Mouse (Mus musculus): ENCODE measurements around the gene Tpmt. TPM values are rescaled to one million over a fixed set of nuclear protein-coding genes. Genes with fewer than 3 reads are reported as not detected.

Gene Tpmt
- polyA plus RNA-seq, 1 experiment from 2014 or later: 30.8 TPM

- DNase-seq (ENCODE audit: low spot score): no peak
- WGBS: 90% methylated on average over 4 of the region's 4 CpGs
- no peak overlapping the region for H3K4me3 ChIP-seq
- no peaks in the 10 kb centered on the region for H3K27me3 ChIP-seq (ENCODE audit: low read depth, poor library complexity, severe bottlenecking)
- H3K36me3 ChIP-seq: peaks cover 13% of the 10 kb centered on the region
- no peaks in the 10 kb centered on the region for H3K4me1 ChIP-seq
- H3K27ac ChIP-seq (replicated peaks): no peak overlapping the region
- H3K9me3 ChIP-seq (replicated peaks): no peaks in the 10 kb centered on the region
These were observed 10.9 kb downstream of the Tpmt start for GRCm38 (mm10) chr13:47033602-47034001.

GRCm38 (mm10) chr13:47030376-47031107 is 14.0 kb downstream of the Tpmt start:
- H3K4me1 ChIP-seq: no peaks in the 10 kb centered on the region
- peaks cover 17% of the 10 kb centered on the region for H3K36me3 ChIP-seq
- 94% methylated on average over 17 of the region's 17 CpGs for WGBS
- DNase-seq (ENCODE audit: low spot score): no peak
- no peaks in the 10 kb centered on the region for H3K27me3 ChIP-seq (ENCODE audit: low read depth, poor library complexity, severe bottlenecking)
- no peak overlapping the region for H3K27ac ChIP-seq (replicated peaks)
- no peak overlapping the region for H3K4me3 ChIP-seq
- H3K9me3 ChIP-seq (replicated peaks): no peaks in the 10 kb centered on the region

- Histone ChIP-seq H3K4me3 (no peak overlapping the region), H3K4me1 (no peaks in the 10 kb centered on the region), H3K36me3 (peaks cover 12% of the 10 kb centered on the region; the same call in 1 of the 2 replicates), H3K9me3 (replicated peaks) (no peaks in the 10 kb centered on the region), H3K27me3 (ENCODE audit: low read depth, poor library complexity, severe bottlenecking) (peaks cover 7% of the 10 kb centered on the region), H3K27ac (replicated peaks) (no peak overlapping the region)
- DNase-seq (ENCODE audit: low spot score): no peak
- 84% methylated on average over 7 of the region's 7 CpGs for WGBS
These were observed 23.7 kb downstream of the Tpmt start for GRCm38 (mm10) chr13:47020798-47021197.

- Histone ChIP-seq H3K4me1 (peaks cover 3% of the 10 kb centered on the region), H3K4me3 (no peak overlapping the region), H3K27ac (replicated peaks) (no peak overlapping the region), H3K9me3 (replicated peaks) (no peaks in the 10 kb centered on the region), H3K27me3 (ENCODE audit: low read depth, poor library complexity, severe bottlenecking) (peaks cover 15% of the 10 kb centered on the region), H3K36me3 (0 out of 2 replicates have a peak, but pooled peaks cover 5% of the 10 kb centered on the region)
- DNase-seq (ENCODE audit: low spot score): no peak
- WGBS: 83% methylated on average over 7 of the region's 7 CpGs
These were observed 24.8 kb downstream of the Tpmt start for GRCm38 (mm10) chr13:47019774-47020173.

- Histone ChIP-seq H3K4me1 (peaks cover 14% of the 10 kb centered on the region), H3K4me3 (no peak overlapping the region), H3K36me3 (no peaks in the 10 kb centered on the region), H3K9me3 (replicated peaks) (peaks cover 4% of the 10 kb centered on the region), H3K27me3 (ENCODE audit: low read depth, poor library complexity, severe bottlenecking) (peaks cover 40% of the 10 kb centered on the region), H3K27ac (replicated peaks) (no peak overlapping the region)
- WGBS: 55% methylated on average over 5 of the region's 5 CpGs
- DNase-seq (ENCODE audit: low spot score): peak; percentile 55
These were observed 27.3 kb downstream of the Tpmt start for GRCm38 (mm10) chr13:47017259-47017658.

GRCm38 (mm10) chr13:47015195-47015501 is 29.4 kb downstream of the Tpmt start:
- H3K36me3 ChIP-seq: peaks cover 12% of the 10 kb centered on the region; the same call in 1 of the 2 replicates
- peaks cover 60% of the 10 kb centered on the region for H3K27me3 ChIP-seq (ENCODE audit: low read depth, poor library complexity, severe bottlenecking)
- peaks cover 20% of the 10 kb centered on the region for H3K9me3 ChIP-seq (replicated peaks)
- DNase-seq (ENCODE audit: low spot score): no peak
- peak overlapping the region; percentile 72 for H3K4me3 ChIP-seq
- WGBS: 76% methylated on average over 5 of the region's 5 CpGs
- H3K4me1 ChIP-seq: peaks cover 17% of the 10 kb centered on the region
- H3K27ac ChIP-seq (replicated peaks): no peak overlapping the region

- H3K9me3 ChIP-seq (replicated peaks): peaks cover 26% of the 10 kb centered on the region
- peaks cover 61% of the 10 kb centered on the region for H3K27me3 ChIP-seq (ENCODE audit: low read depth, poor library complexity, severe bottlenecking)
- H3K36me3 ChIP-seq: peaks cover 18% of the 10 kb centered on the region; the same call in 1 of the 2 replicates
- peak within 1 kb of the TSS; percentile 82 for H3K27ac ChIP-seq (replicated peaks)
- peak; percentile 79 for DNase-seq (ENCODE audit: low spot score)
- peak within 1 kb of the TSS; percentile 72 for H3K4me3 ChIP-seq
- H3K4me1 ChIP-seq: peaks cover 17% of the 10 kb centered on the region
- WGBS: 4% methylated on average over 73 of the region's 73 CpGs
These were observed 30.0 kb downstream of the Tpmt start, which contains the start of gene Nhlrc1 for GRCm38 (mm10) chr13:47014334-47015194. Gene Nhlrc1 (minus strand): TSS chr13:47014850.

GRCm38 (mm10) chr13:47013740-47014139 is 30.8 kb downstream of the Tpmt start:
- Histone ChIP-seq H3K36me3 (peaks cover 18% of the 10 kb centered on the region; the same call in 1 of the 2 replicates), H3K4me1 (peaks cover 17% of the 10 kb centered on the region), H3K27me3 (ENCODE audit: low read depth, poor library complexity, severe bottlenecking) (peaks cover 61% of the 10 kb centered on the region), H3K9me3 (replicated peaks) (peaks cover 28% of the 10 kb centered on the region), H3K4me3 (peak overlapping the region; percentile 72), H3K27ac (replicated peaks) (no peak overlapping the region)
- 60% methylated on average over 10 of the region's 10 CpGs for WGBS
- no peak for DNase-seq (ENCODE audit: low spot score)

- H3K9me3 ChIP-seq (replicated peaks): no peaks in the 10 kb centered on the region
- no peaks in the 10 kb centered on the region for H3K4me1 ChIP-seq
- H3K27me3 ChIP-seq (ENCODE audit: low read depth, poor library complexity, severe bottlenecking): no peaks in the 10 kb centered on the region
- no peak overlapping the region for H3K4me3 ChIP-seq
- no peaks in the 10 kb centered on the region for H3K36me3 ChIP-seq
- DNase-seq (ENCODE audit: low spot score): no peak
- WGBS: 91% methylated on average over 4 of the region's 4 CpGs
- H3K27ac ChIP-seq (replicated peaks): no peak overlapping the region
These were observed 42.9 kb downstream of the Tpmt start for GRCm38 (mm10) chr13:47001590-47001989.

GRCm38 (mm10) chr13:46999498-46999897 is 45.0 kb downstream of the Tpmt start:
- H3K36me3 ChIP-seq: no peaks in the 10 kb centered on the region
- WGBS: 77% methylated on average over 5 of the region's 5 CpGs
- H3K9me3 ChIP-seq (replicated peaks): no peaks in the 10 kb centered on the region
- no peak overlapping the region for H3K4me3 ChIP-seq
- DNase-seq (ENCODE audit: low spot score): no peak
- no peak overlapping the region for H3K27ac ChIP-seq (replicated peaks)
- no peaks in the 10 kb centered on the region for H3K27me3 ChIP-seq (ENCODE audit: low read depth, poor library complexity, severe bottlenecking)
- no peaks in the 10 kb centered on the region for H3K4me1 ChIP-seq

GRCm38 (mm10) chr13:46997355-46997754 is 47.2 kb downstream of the Tpmt start:
- DNase-seq (ENCODE audit: low spot score): no peak
- H3K4me1 ChIP-seq: no peaks in the 10 kb centered on the region
- H3K27ac ChIP-seq (replicated peaks): no peak overlapping the region
- WGBS: 73% methylated on average over 4 of the region's 4 CpGs
- H3K4me3 ChIP-seq: no peak overlapping the region
- no peaks in the 10 kb centered on the region for H3K9me3 ChIP-seq (replicated peaks)
- H3K27me3 ChIP-seq (ENCODE audit: low read depth, poor library complexity, severe bottlenecking): no peaks in the 10 kb centered on the region
- H3K36me3 ChIP-seq: no peaks in the 10 kb centered on the region

- H3K9me3 ChIP-seq (replicated peaks): no peaks in the 10 kb centered on the region
- 89% methylated on average over 2 of the region's 2 CpGs for WGBS
These were observed 51.3 kb downstream of the Tpmt start for GRCm38 (mm10) chr13:46993274-46993551.

More at GRCm38 (mm10) chr13:46993274-46993551, 51.3 kb downstream of the Tpmt start:
- no peaks in the 10 kb centered on the region for H3K4me1 ChIP-seq
- H3K4me3 ChIP-seq: no peak overlapping the region
- DNase-seq (ENCODE audit: low spot score): no peak
- H3K27me3 ChIP-seq (ENCODE audit: low read depth, poor library complexity, severe bottlenecking): no peaks in the 10 kb centered on the region
- no peaks in the 10 kb centered on the region for H3K36me3 ChIP-seq
- no peak overlapping the region for H3K27ac ChIP-seq (replicated peaks)

Measured in midbrain, embryonic 10.5 days (tissue).